Mouse (Mus musculus) lung, postnatal 10 days (tissue): Measurements from ENCODE around the gene Dppa3.

Experiments
- DNase-seq: peaks from one replicate; pipeline ENCODE4 v3.0.0; 2021

Gene Dppa3

DNA sequence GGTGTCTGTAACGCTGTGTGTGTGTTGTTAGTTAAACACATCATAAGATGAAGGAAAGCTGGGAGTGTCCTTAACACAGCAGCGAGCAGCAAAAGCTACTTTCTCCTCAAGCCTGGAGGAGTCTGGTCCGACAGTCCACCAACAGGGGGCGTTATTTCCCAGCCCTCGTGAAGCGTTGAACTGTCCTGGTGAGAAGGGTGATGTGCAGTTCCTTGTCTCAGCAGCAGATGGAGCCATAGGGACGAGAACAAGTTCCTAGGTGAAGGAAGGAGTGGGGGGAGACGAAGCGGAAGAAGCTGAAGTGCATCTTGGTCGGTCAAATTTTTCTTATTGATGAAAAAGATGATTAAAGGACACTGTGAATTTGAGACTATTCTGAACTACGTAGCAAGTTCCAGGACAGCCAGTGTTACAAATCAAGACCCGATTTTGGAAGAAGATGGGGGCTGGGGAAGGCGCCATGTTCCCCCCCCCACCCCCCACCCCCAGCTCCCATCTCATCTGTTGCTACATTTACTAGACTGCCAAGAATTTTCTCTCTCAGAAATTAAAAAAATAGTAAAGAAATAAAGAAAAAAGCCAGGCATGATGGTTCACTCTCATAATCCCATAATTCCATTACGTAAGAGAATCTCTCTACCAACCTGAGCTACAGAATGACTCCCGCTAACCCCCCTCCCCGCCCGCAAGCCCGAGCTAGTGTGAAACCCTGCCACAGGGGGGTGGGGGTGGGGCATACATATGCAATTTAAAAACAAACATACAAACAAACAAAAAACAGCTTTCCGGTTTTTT, 43.4 kb downstream of the Dppa3 start:
- DNase-seq, result peak; percentile 95

DNA sequence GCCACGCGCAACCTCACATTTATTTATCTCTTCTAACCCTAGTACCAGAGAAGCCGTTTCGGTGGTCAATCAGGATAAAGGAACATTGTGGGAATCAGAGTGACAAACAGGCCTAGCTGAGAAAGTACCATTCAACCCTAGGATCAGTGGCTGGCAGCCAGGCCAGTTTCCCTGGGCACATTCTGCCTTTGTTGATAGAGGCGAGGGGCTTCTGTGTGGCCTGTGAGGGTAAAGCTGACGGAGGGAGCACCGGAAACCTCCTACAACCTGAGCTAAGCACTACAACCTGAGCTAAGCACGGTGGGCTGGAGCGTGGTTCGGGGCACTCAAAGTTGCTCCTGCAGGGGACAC, 44.0 kb downstream of the Dppa3 start:
- no peak for DNase-seq

- DNase-seq, result no peak
Measured at GRCm38 (mm10) chr6:122670841-122671240, 44.6 kb downstream of the Dppa3 start.

- DNase-seq, result no peak
Measured at GRCm38 (mm10) chr6:122672746-122673145, 46.5 kb downstream of the Dppa3 start.
